Mouse (Mus musculus): ENCODE results near the gene Slc35a3. TPM values are rescaled to one million over a fixed set of nuclear protein-coding genes. Genes with fewer than 3 reads are reported as not detected.

Slc35a3 gene
- polyA plus RNA-seq, 1 experiment from 2014 or later, result 7.7 TPM

Other genes starting within 250 kb of the Slc35a3 start
- 123 and 132 TPM in 2 replicates for gene Rtca, start 204.6 kb downstream of the Slc35a3 start, polyA plus RNA-seq (2014; fragmentation: Nextera tagmentation; extraction: Ambion mirVana)
- 13.0 and 14.2 TPM in 2 replicates for gene Dbt, start 199.8 kb downstream of the Slc35a3 start, polyA plus RNA-seq (2014; fragmentation: Nextera tagmentation; extraction: Ambion mirVana)
- gene Lrrc39, start 149.9 kb downstream of the Slc35a3 start, polyA plus RNA-seq (2014; fragmentation: Nextera tagmentation; extraction: Ambion mirVana), result 0.66 and 0.67 TPM in 2 replicates
- 32.7 and 34.9 TPM in 2 replicates for gene Sass6, start 117.8 kb downstream of the Slc35a3 start, polyA plus RNA-seq (2014; fragmentation: Nextera tagmentation; extraction: Ambion mirVana)
- gene Trmt13, start 98.2 kb downstream of the Slc35a3 start, polyA plus RNA-seq (2014; fragmentation: Nextera tagmentation; extraction: Ambion mirVana), result 22.8 and 31.3 TPM in 2 replicates
- gene Mfsd14a, start 50.2 kb downstream of the Slc35a3 start, polyA plus RNA-seq (2014; fragmentation: Nextera tagmentation; extraction: Ambion mirVana), result 86.5 and 90.4 TPM in 2 replicates
- gene Gm43191, start 31.6 kb downstream of the Slc35a3 start, polyA plus RNA-seq (2014; fragmentation: Nextera tagmentation; extraction: Ambion mirVana), result not detected in 2 replicates
- gene Agl, start 95.3 kb upstream of the Slc35a3 start, polyA plus RNA-seq (2014; fragmentation: Nextera tagmentation; extraction: Ambion mirVana), result 15.2 and 16.6 TPM in 2 replicates
- gene Frrs1, start 146.6 kb upstream of the Slc35a3 start, polyA plus RNA-seq (2014; fragmentation: Nextera tagmentation; extraction: Ambion mirVana), result 9.5 and 10.3 TPM in 2 replicates